Mouse (Mus musculus) olfactory bulb, adult 2 months (tissue): ENCODE measurements at regions not wholly inside any gene's neighbourhood (a gene's known extent, or its start where the extent isn't known, plus 50 kb on each side); places are given as distances from the start of the nearest gene placed in this dataset.

ENCODE experiments used
- CTCF ChIP-seq: fragments of 200-500 bp; IDR thresholded peaks from 2 replicates; pipeline ENCODE4 v1.5.1; 2012; ENCODE audit warnings: low read depth, mild to moderate bottlenecking, low read length, moderate library complexity; ENCODE audit not compliant: insufficient read depth
- POLR2A ChIP-seq: fragments of 200-500 bp; IDR thresholded peaks from 2 replicates; pipeline ENCODE4 v1.6.1; 2012; ENCODE audit warnings: mild to moderate bottlenecking, low read depth, low read length, moderate library complexity; ENCODE audit not compliant: insufficient read depth

GRCm38 (mm10) chr13:97435865-97436718, 195.2 kb downstream of the Enc1 start:
- TF ChIP-seq CTCF (no peak), POLR2A (no peak)
